Mouse (Mus musculus) embryonic stem cell, embryonic (primary cell): ENCODE results near the gene Naa40.

Experiments used
- CTCF ChIA-PET, 4 experiments: fragments of 300-600 bp in 2 of 4; fragments of 350-600 bp in 2 of 4; sonication (Branson Sonifier 250); formaldehyde crosslinking; loops; one replicate each; lab custom pipeline; 2022; ENCODE audit warnings: inconsistent platforms in 2 of 4; lab: Charles Lee
- POLR2A ChIA-PET, 4 experiments: fragments of 300-600 bp in 2 of 4; fragments of 350-600 bp in 2 of 4; sonication (Branson Sonifier 250); formaldehyde crosslinking; loops; one replicate each; lab custom pipeline; 2022; ENCODE audit warnings: antibody characterized with exemption in 4 of 4, inconsistent platforms in 1 of 4; lab: Charles Lee

The Naa40 gene

GRCm38 (mm10) chr19:7240291-7240690 is 692 bp downstream of the Naa40 start:
- CTCF ChIA-PET, result interaction anchor here in 1 of 4 experiments (4.0 kb wide), 1 partner anchor 24 kb away, joined by 32 read pairs; no protein-coding TSS in a partner anchor
- POLR2A ChIA-PET, result interaction anchor here in 2 of 4 experiments (1.1 to 15.7 kb wide), 12 partner anchors 11 to 127 kb away, joined by 3 to 339 read pairs (median 11); partner anchors contain the start of genes Cox8a (in 2 of the 2), Rcor2 (in 2 of the 2) and Mark2 (in 1 of the 2)

GRCm38 (mm10) chr19:7239574-7239973 is 1.4 kb downstream of the Naa40 start:
- ChIA-PET CTCF (interaction anchor here in 1 of 4 experiments (0.7 kb wide), 1 partner anchor 105 kb away, joined by 3 read pairs; no protein-coding TSS in a partner anchor), POLR2A (interaction anchor here in 2 of 4 experiments (1.0 to 15.7 kb wide), 5 partner anchors 20 to 88 kb away, joined by 3 to 339 read pairs (median 171); partner anchors contain the start of genes Cox8a (in 2 of the 2) and Rcor2 (in 2 of the 2))

GRCm38 (mm10) chr19:7236742-7237141 is 4.2 kb downstream of the Naa40 start:
- ChIA-PET CTCF (interaction anchor here in 2 of 4 experiments (1.5 to 1.6 kb wide), 2 partner anchors 27 to 37 kb away, joined by 3 to 5 read pairs; no protein-coding TSS in a partner anchor), POLR2A (interaction anchor here in 3 of 4 experiments (0.7 to 15.7 kb wide), 13 partner anchors 9 to 179 kb away, joined by 3 to 339 read pairs (median 7); partner anchors contain the start of genes Rcor2 (in 2 of the 3) and Cox8a (in 1 of the 3))

- CTCF ChIA-PET, result interaction anchor here (0.6 to 2.3 kb wide), 14 partner anchors 10 to 256 kb away, joined by 3 to 16 read pairs (median 6); partner anchors contain the start of genes Cox8a (in 1 of the 4) and Fkbp2 (in 1 of the 4)
- POLR2A ChIA-PET, result interaction anchor here in 3 of 4 experiments (0.6 to 15.7 kb wide), 21 partner anchors 9 to 262 kb away, joined by 3 to 339 read pairs (median 5); partner anchors contain the start of genes Cox8a (in 3 of the 3), Rcor2 (in 2 of the 3), Otub1 (in 1 of the 3) and Stip1 (in 1 of the 3)
Measured at GRCm38 (mm10) chr19:7236011-7236410, 5.0 kb downstream of the Naa40 start.

- ChIA-PET POLR2A (interaction anchor here (0.6 to 15.7 kb wide), 44 partner anchors 9 to 1626 kb away, joined by 3 to 339 read pairs (median 4); partner anchors contain the start of genes Cox8a (in 3 of the 4), 2700081O15Rik (in 2 of the 4), Rcor2 (in 2 of the 4) and Macrod1 (in 1 of the 4)), CTCF (interaction anchor here (0.6 to 2.3 kb wide), 74 partner anchors 8 to 1813 kb away, joined by 3 to 16 read pairs (median 4); partner anchors contain the start of genes 2700081O15Rik (in 2 of the 4), Cox8a (in 2 of the 4), Bad (in 1 of the 4) and Fkbp2 (in 1 of the 4))
Measured at GRCm38 (mm10) chr19:7235461-7235860, 5.5 kb downstream of the Naa40 start.

DNA sequence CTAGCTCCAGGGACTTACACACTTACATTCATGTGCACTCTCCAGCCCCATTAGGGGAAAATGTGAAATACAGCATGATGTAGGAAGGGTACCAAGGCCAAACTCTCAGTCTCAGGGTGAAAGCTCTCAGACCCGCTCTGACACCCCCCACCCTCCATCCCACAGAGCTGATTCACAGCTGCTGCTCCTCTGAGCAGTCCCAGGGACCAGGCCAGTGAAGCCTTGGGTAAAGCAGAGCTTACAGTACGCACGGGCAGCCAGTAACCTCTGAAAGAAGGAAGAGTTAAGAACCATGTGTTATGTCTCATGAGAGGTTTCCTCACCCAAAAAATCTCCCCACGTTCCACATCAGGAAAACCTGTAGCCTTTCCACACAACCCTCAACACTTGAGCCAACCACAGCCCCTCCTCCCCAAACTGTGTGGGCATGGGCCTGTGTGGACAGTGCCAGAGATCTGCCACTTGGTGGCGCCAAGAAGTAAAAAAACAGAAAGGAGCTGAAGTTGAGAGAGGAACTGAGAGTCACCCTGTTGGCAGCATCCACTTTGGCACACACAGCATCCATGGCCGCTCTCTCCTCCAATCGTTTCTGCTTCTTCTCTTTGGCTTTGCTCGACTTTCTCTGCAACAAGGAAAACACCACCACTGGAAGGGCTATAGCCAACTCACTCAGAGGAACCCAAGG is 6.3 kb downstream of the Naa40 start:
- CTCF ChIA-PET, result interaction anchor here (0.6 to 2.3 kb wide), 71 partner anchors 8 to 670 kb away, joined by 3 to 16 read pairs (median 4); partner anchors contain the start of genes 2700081O15Rik (in 2 of the 4), Cox8a (in 2 of the 4), Bad (in 1 of the 4) and Fkbp2 (in 1 of the 4)
- POLR2A ChIA-PET, result interaction anchor here (0.6 to 15.7 kb wide), 39 partner anchors 8 to 1627 kb away, joined by 3 to 339 read pairs (median 4); partner anchors contain the start of genes 2700081O15Rik (in 2 of the 4), Cox8a (in 2 of the 4), Rcor2 (in 2 of the 4) and Macrod1 (in 1 of the 4)

- CTCF ChIA-PET, result interaction anchor here in 3 of 4 experiments (0.5 to 1.4 kb wide), 7 partner anchors 9 to 391 kb away, joined by 3 to 7 read pairs (median 3); partner anchors contain the start of genes Cox8a (in 1 of the 3) and Rcor2 (in 1 of the 3)
- POLR2A ChIA-PET, result interaction anchor here in 3 of 4 experiments (0.7 to 1.6 kb wide), 19 partner anchors 8 to 127 kb away, joined by 3 to 9 read pairs (median 3); partner anchors contain the start of genes Cox8a (in 3 of the 3), Rcor2 (in 2 of the 3), Naa40 (in 1 of the 3) and Otub1 (in 1 of the 3)
Measured at GRCm38 (mm10) chr19:7226511-7226914, 14.5 kb downstream of the Naa40 start.

DNA sequence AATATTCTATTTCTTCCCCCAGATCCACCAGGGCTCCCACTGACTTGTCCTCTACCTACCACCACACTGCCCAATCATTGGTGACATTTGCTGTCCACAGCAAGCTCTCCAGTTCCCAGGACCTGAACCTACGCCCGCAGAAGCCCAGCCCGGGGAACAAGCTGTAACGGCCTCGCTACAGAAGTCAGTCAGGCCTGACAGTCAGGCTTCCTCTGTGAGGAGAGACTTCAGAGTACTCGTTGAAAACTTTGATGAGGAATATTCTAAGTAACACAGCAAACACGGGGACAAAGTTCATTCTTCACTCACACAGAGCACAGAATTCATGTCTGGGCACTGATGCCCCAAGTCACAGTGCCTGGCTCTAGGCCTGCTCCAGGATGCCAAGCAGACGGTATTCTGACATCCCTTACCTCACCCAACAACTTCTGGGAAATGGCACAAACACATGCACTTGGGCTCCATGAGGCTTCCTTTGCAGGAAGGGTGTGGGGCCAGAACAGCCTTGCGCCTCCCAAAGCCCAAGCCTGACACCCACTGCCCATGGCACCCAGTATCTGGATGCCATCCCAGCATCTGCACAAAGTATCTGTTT is 15.8 kb downstream of the Naa40 start:
- ChIA-PET POLR2A (interaction anchor here in 2 of 4 experiments (0.6 to 12.5 kb wide), 11 partner anchors 11 to 163 kb away, joined by 3 to 171 read pairs (median 4); partner anchors contain the start of genes Naa40 (in 2 of the 2), Otub1 (in 2 of the 2) and Rcor2 (in 1 of the 2)), CTCF (interaction anchor here in 2 of 4 experiments (0.7 to 1.7 kb wide), 2 partner anchors 9 to 10 kb away, joined by 7 to 9 read pairs; no protein-coding TSS in a partner anchor)

- POLR2A ChIA-PET, result interaction anchor here in 2 of 4 experiments (1.0 to 12.5 kb wide), 19 partner anchors 7 to 166 kb away, joined by 3 to 171 read pairs (median 6); partner anchors contain the start of genes Naa40 (in 2 of the 2), Otub1 (in 2 of the 2) and Rcor2 (in 1 of the 2)
- CTCF ChIA-PET, result interaction anchor here in 3 of 4 experiments (0.5 to 1.9 kb wide), 6 partner anchors 10 to 110 kb away, joined by 3 to 9 read pairs (median 6); no protein-coding TSS in a partner anchor
Measured at GRCm38 (mm10) chr19:7224253-7224652, 16.7 kb downstream of the Naa40 start.

- POLR2A ChIA-PET, result interaction anchor here in 3 of 4 experiments (0.8 to 12.5 kb wide), 21 partner anchors 8 to 195 kb away, joined by 3 to 171 read pairs (median 4); partner anchors contain the start of genes Naa40 (in 2 of the 3), Otub1 (in 1 of the 3) and Rcor2 (in 1 of the 3)
- CTCF ChIA-PET, result interaction anchor here in 2 of 4 experiments (0.5 to 1.9 kb wide), 4 partner anchors 12 to 217 kb away, joined by 3 to 9 read pairs (median 4); no protein-coding TSS in a partner anchor
Measured at GRCm38 (mm10) chr19:7223488-7223887, 17.5 kb downstream of the Naa40 start.

DNA sequence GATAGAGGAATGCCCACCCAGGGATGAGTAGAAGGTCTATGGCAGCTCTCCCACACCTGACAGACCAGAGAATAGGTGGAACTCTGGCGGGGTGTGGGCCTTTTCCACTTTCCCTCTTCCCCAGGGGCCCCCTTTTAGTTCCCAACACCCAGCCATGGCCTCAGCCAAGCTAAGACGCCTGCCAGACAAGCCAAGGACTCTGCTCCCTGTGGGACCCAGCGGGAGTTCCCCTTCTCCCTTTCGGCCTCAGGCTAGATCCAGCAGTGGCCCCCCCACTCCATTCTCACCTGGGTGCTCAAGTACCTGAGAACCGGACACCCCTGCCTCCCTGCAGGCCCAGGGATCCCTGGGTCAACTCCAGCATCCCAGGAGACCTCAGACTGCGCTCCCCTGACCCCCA is 18.8 kb downstream of the Naa40 start:
- ChIA-PET POLR2A (interaction anchor here (0.6 to 12.5 kb wide), 46 partner anchors 8 to 850 kb away, joined by 3 to 171 read pairs (median 4); partner anchors contain the start of genes Naa40 (in 2 of the 4), Nudt22 (in 2 of the 4), Otub1 (in 2 of the 4) and Trpt1 (in 2 of the 4)), CTCF (interaction anchor here in 2 of 4 experiments (0.7 to 2.5 kb wide), 6 partner anchors 13 to 215 kb away, joined by 3 to 10 read pairs (median 4); no protein-coding TSS in a partner anchor)

DNA sequence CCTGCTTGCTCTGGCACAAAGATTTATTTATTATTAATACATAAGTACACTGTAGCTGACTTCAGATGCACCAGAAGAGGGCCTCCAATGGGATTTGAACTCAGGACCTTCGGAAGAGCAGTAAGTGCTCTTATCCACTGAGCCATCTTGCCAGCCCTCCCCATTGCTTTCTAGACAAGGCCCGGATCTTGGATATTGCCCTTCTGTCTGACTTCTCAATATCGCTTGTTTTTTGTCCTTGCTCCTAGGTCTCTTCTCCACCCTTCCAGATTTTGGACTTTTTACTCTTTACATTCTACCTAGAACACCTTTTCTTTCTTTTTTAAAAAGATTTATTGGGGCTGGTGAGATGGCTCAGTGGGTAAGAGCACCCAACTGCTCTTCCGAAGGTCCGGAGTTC is 22.2 kb downstream of the Naa40 start:
- POLR2A ChIA-PET, result interaction anchor here in 3 of 4 experiments (0.7 to 12.5 kb wide), 10 partner anchors 8 to 279 kb away, joined by 3 to 171 read pairs (median 5); partner anchors contain the start of genes Otub1 (in 2 of the 3) and Naa40 (in 1 of the 3)
- CTCF ChIA-PET, result interaction anchor here in 3 of 4 experiments (0.6 to 2.9 kb wide), 3 partner anchors 16 to 1763 kb away, joined by 3 to 14 read pairs (median 3); no protein-coding TSS in a partner anchor

DNA sequence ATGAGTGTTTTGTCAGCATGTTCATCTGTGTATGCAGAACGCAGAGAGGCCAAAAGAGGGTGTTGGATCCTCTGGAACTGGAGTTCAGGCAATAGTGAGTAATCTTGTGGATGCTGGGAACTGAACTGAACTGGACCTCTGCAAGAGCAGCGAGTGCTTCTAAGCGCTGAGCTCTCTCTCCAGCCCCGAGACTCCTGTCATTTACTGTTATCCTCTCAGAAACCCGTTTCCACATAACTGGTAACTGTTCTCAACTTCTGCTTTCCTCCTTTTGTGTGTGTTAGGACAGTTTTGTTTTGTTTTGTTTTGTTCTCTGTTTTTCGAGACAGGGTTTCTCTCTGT is 23.1 kb downstream of the Naa40 start:
- ChIA-PET CTCF (interaction anchor here in 3 of 4 experiments (0.5 to 2.9 kb wide), 15 partner anchors 17 to 305 kb away, joined by 3 to 14 read pairs (median 3); partner anchors contain the start of genes 2700081O15Rik (in 2 of the 3) and Rcor2 (in 1 of the 3)), POLR2A (interaction anchor here (0.6 to 12.5 kb wide), 94 partner anchors 9 to 1495 kb away, joined by 3 to 171 read pairs (median 4); partner anchors contain the start of genes Otub1 (in 3 of the 4), Naa40 (in 2 of the 4), Stip1 (in 2 of the 4) and 2700081O15Rik (in 1 of the 4))

DNA sequence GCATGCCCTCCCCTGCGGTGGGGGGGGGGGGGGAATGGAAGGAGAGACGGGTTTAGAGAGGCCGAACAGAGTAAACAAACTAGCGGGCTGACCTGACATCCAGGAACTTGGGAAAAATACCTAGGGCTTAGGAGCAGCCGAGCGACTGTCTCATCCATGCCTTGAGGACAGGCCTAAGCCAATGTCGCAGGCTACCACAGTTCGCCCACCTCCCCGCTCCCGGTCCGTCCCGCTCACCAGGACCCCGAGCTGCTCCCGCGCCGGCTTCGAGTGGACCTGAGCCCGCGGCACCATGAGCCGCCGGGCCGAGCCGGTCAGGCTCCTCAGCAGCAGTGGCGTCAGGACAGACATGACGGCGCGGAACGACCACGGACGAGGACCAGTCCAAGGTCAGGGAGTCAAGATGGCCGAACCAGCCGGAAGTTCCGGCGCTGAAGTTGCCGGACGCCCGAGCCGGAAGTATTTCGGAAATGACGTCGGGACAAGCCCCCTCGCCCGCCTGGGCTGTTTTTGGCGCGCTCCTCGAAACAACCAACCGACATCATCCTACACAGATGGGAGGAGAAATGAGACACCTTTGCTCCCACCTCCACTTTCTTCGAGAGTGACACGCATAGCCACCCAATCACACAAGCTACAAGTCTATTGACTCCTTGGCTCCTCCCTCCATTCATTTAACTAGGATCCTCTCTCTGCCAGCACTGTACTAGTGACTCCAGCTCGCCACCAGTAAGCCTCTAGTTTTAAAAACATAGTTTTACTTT is 23.6 kb downstream of the Naa40 start, which contains the start of gene Cox8a:
TSS of gene Cox8a (minus strand) at position 455 of the 764 bp plus-strand sequence.
- ChIA-PET POLR2A (interaction anchor here (0.6 to 12.5 kb wide), 95 partner anchors 9 to 1496 kb away, joined by 3 to 171 read pairs (median 4); partner anchors contain the start of genes Otub1 (in 3 of the 4), Naa40 (in 2 of the 4), Stip1 (in 2 of the 4) and 2700081O15Rik (in 1 of the 4)), CTCF (interaction anchor here in 3 of 4 experiments (0.5 to 2.9 kb wide), 15 partner anchors 9 to 306 kb away, joined by 3 to 14 read pairs (median 3); partner anchors contain the start of genes 2700081O15Rik (in 2 of the 3) and Rcor2 (in 1 of the 3))

DNA sequence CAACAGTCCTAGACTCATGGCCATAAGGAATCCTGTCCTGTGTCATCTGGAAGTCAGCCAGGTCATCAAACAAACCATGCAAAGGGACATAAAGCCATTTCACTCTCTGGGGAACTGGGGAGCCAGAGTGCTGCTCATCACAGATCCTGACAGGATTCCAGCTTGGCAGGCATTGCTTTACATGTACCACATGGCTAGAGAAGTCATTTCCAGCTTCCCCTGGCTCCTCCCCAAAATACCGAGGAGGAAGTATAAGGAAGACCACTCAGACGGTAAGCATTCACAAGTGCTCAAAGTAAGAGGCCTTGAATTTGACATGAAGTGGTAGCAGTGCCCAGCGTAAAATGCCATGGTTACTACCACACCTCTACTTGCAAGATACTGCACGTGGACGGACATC is 26.5 kb downstream of the Naa40 start:
- ChIA-PET POLR2A (interaction anchor here in 3 of 4 experiments (0.6 to 12.5 kb wide), 15 partner anchors 7 to 186 kb away, joined by 3 to 171 read pairs (median 5); partner anchors contain the start of genes Naa40 (in 1 of the 3), Otub1 (in 1 of the 3) and Stip1 (in 1 of the 3)), CTCF (interaction anchor here in 3 of 4 experiments (0.5 to 1.6 kb wide), 8 partner anchors 21 to 634 kb away, joined by 3 to 6 read pairs (median 4); partner anchors contain the start of gene Stip1 (in 1 of the 3))
